Mouse (Mus musculus) gastrocnemius, adult 2 months (tissue): ENCODE data around the gene Ngrn. TPM values are rescaled to one million over a fixed set of nuclear protein-coding genes. Genes with fewer than 3 reads are reported as not detected.

Source experiments
- DNase-seq: peaks from one replicate; pipeline ENCODE4 v3.0.0; 2022
- H3K27ac ChIP-seq: fragments of 200-600 bp; 2 replicates; pipeline ENCODE4 v1.8.1; 2022; ENCODE audit warnings: mild to moderate bottlenecking
- H3K4me3 ChIP-seq: fragments of 200-600 bp; 2 replicates; pipeline ENCODE4 v1.8.1; 2022; ENCODE audit warnings: mild to moderate bottlenecking, moderate library complexity
- CTCF ChIP-seq: fragments of 200-600 bp; IDR thresholded peaks from 2 replicates; pipeline ENCODE4 v1.8.1; 2022; ENCODE audit warnings: antibody characterized with exemption, mild to moderate bottlenecking, moderate library complexity
- intact Hi-C: fragments of 180-260 bp; cut with DNase I; formaldehyde crosslinking; loops from one replicate; pipeline ENCODE4 v1.15.1; 2025
- total RNA-seq, 2 experiments: library from RNA; stranded (reverse); gene quantifications; 2 replicates each; pipeline ENCODE4 v1.2.3; 2021

The Ngrn gene
- total RNA-seq, 2 experiments from 2014 or later: 19.8 to 25.0 TPM

DNA sequence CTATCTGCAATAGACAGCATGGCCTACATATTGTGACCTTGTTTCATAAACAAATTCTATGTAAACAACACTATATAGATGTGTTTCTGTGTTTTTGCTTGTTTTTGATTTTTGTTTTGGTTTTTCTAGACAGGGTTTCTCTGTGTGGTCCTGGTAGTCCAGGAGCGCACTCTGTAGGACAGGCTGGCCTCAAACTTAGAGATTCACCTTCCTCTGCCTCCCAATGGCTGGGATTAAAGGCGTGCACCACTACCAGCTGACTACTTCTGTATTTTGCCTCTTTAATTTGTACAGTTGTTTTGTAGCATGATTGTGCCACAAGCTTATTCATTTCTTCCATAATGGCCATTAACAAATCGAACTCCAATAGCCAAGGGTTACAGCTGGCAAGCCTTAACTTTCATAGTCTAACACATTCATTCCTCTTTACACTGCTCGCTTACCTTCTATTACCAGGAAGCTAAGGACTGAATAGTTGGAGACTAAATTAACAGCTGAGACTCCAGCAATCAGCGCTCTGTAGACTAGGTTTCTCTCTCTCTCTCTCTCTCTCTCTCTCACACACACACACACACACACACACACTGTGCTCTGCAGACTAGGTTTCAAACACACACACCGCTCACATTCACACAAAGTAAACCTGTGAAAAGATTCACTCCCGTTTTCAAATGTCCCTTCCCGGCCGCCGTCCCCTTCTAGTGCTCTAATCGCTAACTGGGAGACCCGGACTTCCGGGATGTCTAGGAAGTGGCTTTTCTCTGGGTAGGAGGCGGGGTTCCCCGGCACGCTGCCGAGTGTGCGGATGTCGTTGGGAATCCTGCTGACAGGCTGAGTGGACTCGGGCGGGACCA, 8.1 kb downstream of the Ngrn start, which contains the start of gene Vps33b:
TSS of gene Vps33b (plus strand) at position 753 of the 854 bp plus-strand sequence.
- intact Hi-C loops: no loop called here
- Histone ChIP-seq H3K4me3 (peak within 1 kb of the TSS; percentile 98), H3K27ac (peak within 1 kb of the TSS; percentile 83)
- no peak for TF ChIP-seq CTCF
- DNase-seq: peak; percentile 97

GRCm38 (mm10) chr7:80269751-80270255, 8.8 kb downstream of the Ngrn start:
- peak; percentile 39 for DNase-seq
- intact Hi-C loops: no loop called here
- peak overlapping the region; percentile 83 for H3K27ac ChIP-seq
- peak overlapping the region; percentile 98 for H3K4me3 ChIP-seq
- no peak for TF ChIP-seq CTCF

GRCm38 (mm10) chr7:80273456-80273855, 12.4 kb downstream of the Ngrn start:
- intact Hi-C loops: no loop called here
- Histone ChIP-seq H3K27ac (no peak overlapping the region), H3K4me3 (no peak overlapping the region)
- TF ChIP-seq CTCF: no peak
- DNase-seq: no peak

- intact Hi-C loops: no loop called here
- no peak overlapping the region for H3K4me3 ChIP-seq
- DNase-seq: no peak
- TF ChIP-seq CTCF: no peak
- no peak overlapping the region for H3K27ac ChIP-seq
Observed at GRCm38 (mm10) chr7:80276374-80276773, 15.4 kb downstream of the Ngrn start.

- TF ChIP-seq CTCF: no peak
- no peak overlapping the region for H3K27ac ChIP-seq
- no peak for DNase-seq
- intact Hi-C loops: no loop called here
- H3K4me3 ChIP-seq: no peak overlapping the region
Observed at GRCm38 (mm10) chr7:80280032-80280431, 19.0 kb downstream of the Ngrn start.

- H3K4me3 ChIP-seq: no peak overlapping the region
- H3K27ac ChIP-seq: no peak overlapping the region
- DNase-seq: no peak
- intact Hi-C loops: no loop called here
- peak; percentile 15; the same call in 1 of the 2 replicates for TF ChIP-seq CTCF
Observed at GRCm38 (mm10) chr7:80280998-80281397, 20.0 kb downstream of the Ngrn start.

DNA sequence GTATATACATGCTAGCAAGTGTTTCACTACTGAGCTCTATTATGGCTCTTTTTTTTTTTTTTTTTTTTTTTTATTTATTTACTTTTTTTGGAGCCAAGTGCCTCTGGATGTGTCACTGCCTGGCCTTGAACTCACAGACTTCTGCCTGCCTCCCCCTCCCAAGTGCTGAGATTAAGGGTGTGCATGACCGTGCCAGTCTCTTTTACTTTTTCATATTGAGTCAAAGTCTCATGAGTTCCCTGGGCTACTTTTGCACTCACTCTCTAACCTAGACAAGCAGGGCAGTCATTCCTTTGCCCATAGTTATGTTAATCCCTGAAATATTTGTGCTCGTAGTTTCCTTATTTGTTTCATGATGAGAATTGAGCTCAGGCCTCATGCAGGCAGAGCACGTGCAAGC, 20.6 kb downstream of the Ngrn start:
- intact Hi-C loops: no loop called here
- Histone ChIP-seq H3K27ac (no peak overlapping the region), H3K4me3 (no peak overlapping the region)
- DNase-seq: no peak
- TF ChIP-seq CTCF: no peak

DNA sequence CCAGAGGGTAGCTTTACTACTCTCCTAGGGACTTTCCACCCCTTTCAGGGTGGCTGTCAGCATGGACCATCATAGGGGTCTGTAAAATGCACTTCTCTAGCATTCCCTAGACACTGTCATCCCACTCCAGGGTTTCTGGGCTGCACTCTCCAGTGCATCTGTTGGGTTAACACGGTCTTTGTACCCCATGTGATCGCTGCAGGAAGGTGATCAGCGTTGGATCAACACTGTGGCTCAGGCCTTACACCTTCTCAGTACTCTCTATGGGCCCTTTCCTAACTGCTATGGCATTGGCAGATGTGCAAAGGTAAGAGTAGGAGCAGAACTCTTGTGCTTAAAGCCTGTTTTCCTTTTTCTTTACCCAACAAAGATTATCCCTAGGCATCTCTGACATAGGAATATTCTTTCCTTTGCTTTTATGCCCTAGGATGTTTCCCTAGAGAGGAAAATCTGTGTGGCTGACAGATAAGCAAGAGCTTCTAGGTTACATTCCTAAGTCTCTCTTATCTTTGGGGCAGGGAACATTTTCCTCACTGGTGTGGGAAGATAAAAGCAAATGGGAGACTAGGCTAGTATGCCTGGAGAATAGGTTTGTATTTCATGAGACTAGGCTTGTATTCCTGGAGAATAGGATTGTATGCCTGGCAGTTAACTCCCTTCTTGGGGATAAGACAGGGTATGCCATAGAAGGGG, 22.4 kb downstream of the Ngrn start:
- Histone ChIP-seq H3K27ac (no peak overlapping the region), H3K4me3 (no peak overlapping the region)
- intact Hi-C loops: no loop called here
- TF ChIP-seq CTCF: no peak
- DNase-seq: no peak

DNA sequence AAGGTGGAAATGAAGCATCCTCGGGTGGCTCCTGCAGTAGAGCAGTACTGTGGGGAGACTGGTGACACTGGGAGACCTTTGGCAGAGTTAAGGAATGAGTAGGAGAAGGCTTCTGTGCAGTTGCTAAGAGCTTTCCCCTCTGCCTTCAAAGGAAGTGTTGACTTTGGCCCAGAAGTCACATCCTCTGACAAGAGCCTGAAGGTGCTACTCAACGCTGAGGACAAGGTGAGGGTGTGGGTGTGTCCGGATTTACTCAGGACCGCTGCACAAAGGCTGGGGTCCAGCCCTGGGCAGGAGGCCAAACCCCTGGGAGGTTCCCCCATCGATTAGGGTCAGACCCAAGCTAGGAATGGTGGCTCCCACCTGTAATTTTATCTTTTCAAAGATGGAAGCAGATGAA, 23.4 kb downstream of the Ngrn start:
- intact Hi-C loops: no loop called here

DNA sequence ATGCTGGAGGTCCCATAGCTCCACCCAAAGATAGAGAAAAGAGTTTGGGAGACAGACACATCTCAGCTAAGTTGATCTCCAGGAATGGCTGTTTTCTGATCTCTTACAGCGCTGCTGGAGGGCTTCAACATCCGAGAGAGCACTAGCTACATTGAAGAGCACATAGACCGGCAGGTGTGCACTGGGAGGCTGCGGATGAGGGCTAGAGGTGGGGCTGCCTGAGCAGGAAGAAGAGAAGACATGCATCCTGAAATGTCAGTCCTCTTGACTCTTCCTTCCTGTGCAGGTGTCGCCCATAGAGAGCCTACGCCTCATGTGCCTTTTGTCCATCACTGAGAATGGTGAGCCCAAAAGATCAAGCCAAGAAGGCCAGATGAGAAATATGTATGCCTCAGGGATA, 24.7 kb downstream of the Ngrn start:
- TF ChIP-seq CTCF: no peak
- no peak for DNase-seq
- Histone ChIP-seq H3K27ac (no peak overlapping the region), H3K4me3 (no peak overlapping the region)
- intact Hi-C loops: no loop called here

More for the DNA sequence above, 23.4 kb downstream of the Ngrn start:
- Histone ChIP-seq H3K4me3 (no peak overlapping the region), H3K27ac (no peak overlapping the region)
- DNase-seq: no peak
- TF ChIP-seq CTCF: no peak

DNA sequence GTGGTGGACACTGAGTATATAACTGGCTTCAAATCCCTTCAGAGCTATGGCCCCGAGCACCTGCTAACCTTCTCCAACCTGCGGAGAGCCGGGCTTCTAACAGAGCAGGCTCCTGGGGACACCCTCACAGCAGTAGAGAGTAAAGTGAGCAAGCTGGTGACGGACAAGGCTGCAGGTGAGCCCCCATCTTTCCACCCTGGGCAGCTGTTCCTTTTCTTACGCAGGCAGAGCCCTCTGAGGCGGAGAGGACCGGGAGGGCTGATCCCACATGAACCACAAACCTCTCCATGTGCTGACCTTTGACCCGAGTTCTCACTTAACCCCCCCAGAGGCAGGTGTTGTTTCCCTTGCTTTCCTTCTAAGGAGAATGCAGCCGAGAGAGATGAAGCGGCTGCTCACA, 26.7 kb downstream of the Ngrn start:
- H3K27ac ChIP-seq: no peak overlapping the region
- intact Hi-C loops: no loop called here
- H3K4me3 ChIP-seq: no peak overlapping the region
- no peak for DNase-seq
- TF ChIP-seq CTCF: no peak

DNA sequence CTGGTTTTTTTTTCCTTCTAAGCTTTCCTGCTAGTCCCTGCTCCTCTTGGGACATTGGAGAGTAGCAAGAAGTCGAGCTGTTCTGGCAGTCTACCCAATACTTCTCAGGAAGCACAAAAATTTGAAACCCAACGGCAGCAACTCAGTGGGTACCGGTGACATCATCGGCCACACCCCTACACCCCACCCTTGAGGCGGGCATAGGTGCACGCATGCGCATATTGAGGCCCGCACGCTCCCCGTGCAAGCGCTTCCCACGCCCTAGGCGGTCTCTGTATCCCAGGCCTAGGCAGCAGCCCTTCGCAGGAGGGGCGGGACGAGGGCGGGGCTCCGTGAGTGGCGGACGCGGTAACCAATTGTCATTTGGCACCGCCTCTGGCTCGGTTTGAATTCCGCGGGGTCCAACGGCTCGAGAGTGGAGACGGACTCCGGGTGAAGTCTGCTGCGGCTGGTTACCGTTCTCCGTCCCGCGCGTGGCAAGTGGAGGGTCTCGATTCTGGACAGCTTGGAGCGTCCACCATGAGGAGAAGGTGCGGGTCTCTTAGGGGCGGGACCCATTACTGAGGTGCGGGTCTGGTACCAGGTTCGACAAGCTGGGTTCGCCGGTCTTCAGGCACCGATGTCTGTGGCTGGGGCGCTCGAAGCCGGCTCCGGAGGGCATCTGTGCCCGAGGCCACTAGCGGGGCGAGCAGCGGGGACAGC, 33.2 kb downstream of the Ngrn start, which contains the start of gene Prc1:
TSS of gene Prc1 (plus strand) at position 389 of the 702 bp plus-strand sequence.
- Histone ChIP-seq H3K4me3 (peak within 1 kb of the TSS; percentile 86), H3K27ac (peak within 1 kb of the TSS; percentile 85)
- TF ChIP-seq CTCF: no peak
- intact Hi-C loops: no loop called here
- DNase-seq: peak; percentile 98
